Mouse (Mus musculus) spleen, adult 10 weeks (tissue): Measurements from ENCODE around the gene Pianp. TPM values are rescaled to one million over a fixed set of nuclear protein-coding genes. Genes with fewer than 3 reads are reported as not detected.

Experiments
- polyA plus RNA-seq: library from polyadenylated mRNA; stranded (reverse); fragments of 350-450 nt; fragmentation: Illumina TruSeq; extraction: RNeasy Lipid Tissue Mini Kit (QIAGEN cat#74804); gene quantifications from one replicate; pipeline ENCODE4 v1.2.3, GENCODE M21; 2015; ENCODE audit warnings: low replicate concordance; ENCODE audit not compliant: insufficient read depth

The Pianp gene
- 3.0 TPM for polyA plus RNA-seq

DNA sequence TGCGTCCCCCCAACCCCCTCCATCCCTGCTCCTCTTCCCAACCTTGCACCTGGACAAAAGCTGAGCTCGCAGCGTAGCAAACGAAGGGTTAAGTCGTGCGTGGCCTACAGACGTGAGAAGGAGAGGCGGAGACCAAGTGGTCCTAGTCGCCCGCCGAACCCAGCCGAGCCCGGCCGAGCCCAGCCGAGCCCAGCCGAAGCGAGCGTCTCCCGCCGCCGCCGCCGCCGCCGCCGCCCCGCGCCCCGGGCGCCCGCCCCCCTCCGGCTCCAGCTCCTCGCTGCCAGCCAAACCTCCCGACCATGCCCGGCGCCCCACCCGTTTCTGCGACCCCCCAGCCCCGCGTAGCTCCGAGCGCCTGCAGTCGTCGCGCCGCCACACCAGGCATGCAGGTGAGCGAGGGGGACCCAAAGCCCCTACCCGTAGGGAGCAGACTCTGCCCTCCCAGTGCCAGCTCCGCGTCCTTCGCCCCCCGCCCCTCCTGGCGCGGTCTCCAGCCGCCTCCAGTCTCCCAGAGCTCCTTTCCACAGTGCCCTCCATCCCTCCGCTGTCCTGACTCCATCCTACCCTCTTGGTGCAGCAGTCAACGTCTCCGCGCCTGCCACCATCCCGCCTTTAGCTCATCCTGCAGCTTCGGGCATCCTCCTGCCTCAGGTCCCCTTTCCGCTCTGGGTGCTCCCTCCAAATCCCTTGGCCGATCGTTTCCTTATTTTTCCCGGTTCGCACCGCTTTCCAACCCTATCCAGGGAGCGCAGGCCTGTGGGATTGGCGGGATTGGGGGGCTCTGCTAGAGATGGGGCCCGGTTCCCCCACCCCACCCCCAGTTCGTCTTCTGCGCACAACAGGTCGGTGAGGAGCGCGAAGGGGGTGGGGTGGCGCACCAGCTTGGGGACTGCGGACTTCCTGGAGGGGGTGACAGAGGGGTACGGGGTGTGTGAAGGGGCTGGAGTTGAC lies at the start of gene Pianp:
Gene Pianp, plus strand, starts transcription at position 144 of the 951 bp plus-strand sequence.

DNA sequence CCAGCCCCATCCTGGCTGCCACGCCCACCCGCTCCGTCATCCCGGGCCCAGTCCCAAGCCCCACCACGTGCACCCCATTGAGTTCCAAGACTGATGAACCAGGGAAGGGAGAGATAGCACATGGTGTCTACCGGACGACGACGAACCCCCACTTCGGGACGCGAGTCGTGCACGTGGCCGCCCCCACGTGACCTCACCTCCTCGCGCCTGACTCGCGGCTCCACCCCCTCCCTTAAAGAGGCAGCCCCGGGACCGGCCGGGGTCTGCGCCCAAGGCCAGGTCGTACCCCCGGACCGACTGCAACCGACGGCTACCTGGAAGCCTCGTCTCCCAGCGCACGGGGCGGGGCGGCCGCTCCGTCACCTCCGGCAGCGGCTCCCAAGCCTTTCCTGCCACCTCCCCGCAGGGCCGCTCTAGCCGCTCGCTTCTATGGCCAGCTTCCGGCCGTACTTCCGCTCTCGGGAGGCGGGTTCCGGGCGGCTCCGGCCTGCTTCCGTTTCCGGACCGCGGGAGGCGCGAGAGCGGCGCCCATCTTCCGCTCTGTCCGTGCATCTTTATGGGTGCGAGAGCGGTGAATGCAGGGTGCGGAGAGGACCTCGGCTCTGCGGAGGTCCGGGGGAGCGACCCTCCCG lies 31.3 kb upstream of the Pianp start, which contains the start of gene Cops7a:
Gene Cops7a, minus strand, starts transcription at position 451 of the 632 bp plus-strand sequence.

DNA sequence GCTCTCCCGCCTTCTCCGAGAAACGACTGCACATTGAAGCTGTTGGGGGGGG lies 12.5 kb downstream of the Pianp start, which contains the start of gene Zfp384:
Gene Zfp384, plus strand, starts transcription at position 17 of the 52 bp plus-strand sequence.

DNA sequence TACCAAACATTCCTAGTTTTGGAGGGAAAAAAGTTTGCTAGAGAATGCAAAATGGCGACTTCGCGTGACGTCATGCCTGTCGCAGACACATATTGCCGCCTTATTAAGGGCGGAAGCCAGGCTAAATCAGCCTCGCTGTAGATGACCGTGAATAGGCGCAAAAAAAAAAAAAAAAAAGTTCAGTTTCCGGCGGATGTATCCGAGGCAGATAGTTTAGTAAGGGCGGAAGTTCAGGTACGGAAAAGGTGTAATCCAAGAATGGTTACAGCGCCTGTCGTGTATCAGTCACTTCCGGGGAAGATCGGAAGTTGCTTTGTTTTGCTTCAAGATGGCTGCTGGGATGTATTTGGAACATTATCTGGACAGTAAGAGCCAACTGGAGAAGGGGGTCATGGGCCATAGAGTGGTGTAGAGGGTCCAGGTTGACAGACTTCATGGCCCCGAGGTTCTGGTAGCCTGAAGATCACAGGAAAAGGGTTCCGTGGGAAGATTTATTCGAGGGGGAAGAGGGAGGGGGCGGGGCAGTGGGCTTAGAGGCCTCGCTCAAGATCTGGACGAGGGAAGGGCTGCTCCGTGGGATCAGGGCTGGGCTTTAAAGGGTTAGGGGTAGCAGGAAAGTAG lies 43.1 kb downstream of the Pianp start, which contains the start of gene Ing4:
Gene Ing4, plus strand, starts transcription at position 228 of the 621 bp plus-strand sequence.

DNA sequence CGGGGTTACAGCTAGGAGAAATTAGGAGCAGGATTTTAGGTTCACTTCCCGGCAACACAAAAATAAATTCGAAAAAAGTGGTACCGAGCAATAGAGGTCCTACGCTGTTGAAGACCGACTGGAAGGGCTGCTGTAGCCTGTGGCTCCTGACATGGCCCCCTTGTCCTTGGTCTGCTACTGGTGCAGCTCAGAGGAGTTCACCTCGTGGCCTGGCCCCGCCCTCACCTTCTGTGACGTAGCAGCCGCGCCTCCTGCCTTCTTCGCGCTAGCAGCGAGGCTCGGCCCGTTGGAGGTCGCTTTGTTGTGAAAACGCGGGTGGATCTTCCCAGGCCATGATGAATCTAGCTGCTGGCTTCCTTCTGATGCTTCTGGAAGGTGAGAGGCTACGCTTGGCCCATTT lies 53.2 kb downstream of the Pianp start, which contains the start of gene Acrbp:
Gene Acrbp, plus strand, starts transcription at position 12 of the 400 bp plus-strand sequence.

Other genes starting within 250 kb of the Pianp start
- gene Gm45234, start 240.7 kb upstream of the Pianp start, polyA plus RNA-seq: 0.08 TPM
- 7.8 TPM for gene Atn1, start 240.2 kb upstream of the Pianp start, polyA plus RNA-seq
- gene Eno2, start 227.0 kb upstream of the Pianp start, polyA plus RNA-seq: 3.5 TPM
- gene Lrrc23, start 217.0 kb upstream of the Pianp start, polyA plus RNA-seq: 3.5 TPM
- 3.2 TPM for gene Spsb2, start 188.0 kb upstream of the Pianp start, polyA plus RNA-seq
- 63.1 TPM for gene Tpi1, start 182.4 kb upstream of the Pianp start, polyA plus RNA-seq
- gene Usp5, start 167.2 kb upstream of the Pianp start, polyA plus RNA-seq: 69.3 TPM
- 25.4 TPM for gene Cdca3, start 167.1 kb upstream of the Pianp start, polyA plus RNA-seq
- gene Gnb3, start 156.4 kb upstream of the Pianp start, polyA plus RNA-seq: not detected
- 6.7 TPM for gene P3h3, start 138.9 kb upstream of the Pianp start, polyA plus RNA-seq
- 1.0 TPM for gene Gpr162, start 132.7 kb upstream of the Pianp start, polyA plus RNA-seq
- 71.3 TPM for gene Cd4, start 108.5 kb upstream of the Pianp start, polyA plus RNA-seq
- 6.5 TPM for gene Lag3, start 85.0 kb upstream of the Pianp start, polyA plus RNA-seq
- gene Ptms, start 76.6 kb upstream of the Pianp start, polyA plus RNA-seq: 193 TPM
- gene Mlf2, start 65.3 kb upstream of the Pianp start, polyA plus RNA-seq: 41.7 TPM
- 30.5 TPM for gene Cops7a, start 31.2 kb upstream of the Pianp start, polyA plus RNA-seq
- gene Zfp384, start 12.5 kb downstream of the Pianp start, polyA plus RNA-seq: 76.0 TPM
- gene Ing4, start 43.1 kb downstream of the Pianp start, polyA plus RNA-seq: 64.2 TPM
- gene Acrbp, start 53.0 kb downstream of the Pianp start, polyA plus RNA-seq: 22.3 TPM
- gene Lpar5, start 71.2 kb downstream of the Pianp start, polyA plus RNA-seq: 8.7 TPM
- 174 TPM for gene Chd4, start 99.3 kb downstream of the Pianp start, polyA plus RNA-seq
- gene Nop2, start 135.2 kb downstream of the Pianp start, polyA plus RNA-seq: 22.7 TPM
- 29.6 TPM for gene Iffo1, start 148.5 kb downstream of the Pianp start, polyA plus RNA-seq
- 414 TPM for gene Gapdh, start 169.8 kb downstream of the Pianp start, polyA plus RNA-seq
- gene Ncapd2, start 195.0 kb downstream of the Pianp start, polyA plus RNA-seq: 55.5 TPM
- gene Mrpl51, start 195.1 kb downstream of the Pianp start, polyA plus RNA-seq: 61.7 TPM
- gene Vamp1, start 218.9 kb downstream of the Pianp start, polyA plus RNA-seq: 89.9 TPM
- 29.2 TPM for gene Tapbpl, start 235.2 kb downstream of the Pianp start, polyA plus RNA-seq
- gene Cd27, start 240.3 kb downstream of the Pianp start, polyA plus RNA-seq: 35.2 TPM